Mouse (Mus musculus) brain, embryonic 14.5 days (tissue): ENCODE results near the gene Ltbp1. TPM values are rescaled to one million over a fixed set of nuclear protein-coding genes. Genes with fewer than 3 reads are reported as not detected.

Experiments used
- DNase-seq: peaks from one replicate; pipeline ENCODE4 v3.0.0-alpha.2; 2011; ENCODE audit warnings: low read depth
- CTCF ChIP-seq: fragments of 200-500 bp; IDR thresholded peaks from 2 replicates; pipeline ENCODE4 v1.5.1; 2012; ENCODE audit warnings: inconsistent platforms, mild to moderate bottlenecking, moderate library complexity, borderline replicate concordance; ENCODE audit not compliant: insufficient read depth, insufficient read length; ENCODE audit errors: extremely low read depth
- POLR2A ChIP-seq: fragments of 200-500 bp; IDR thresholded peaks from 2 replicates; pipeline ENCODE4 v1.6.1; 2012; ENCODE audit warnings: mild to moderate bottlenecking, inconsistent platforms, borderline replicate concordance; ENCODE audit not compliant: poor library complexity, insufficient read depth, insufficient read length, severe bottlenecking; ENCODE audit errors: extremely low read depth
- polyA plus RNA-seq: library from polyadenylated mRNA; depleted of rRNA; stranded (reverse); fragments of >200 nt; gene quantifications from 2 replicates; pipeline ENCODE4 v1.2.3, GENCODE M21; 2012

Ltbp1 gene
- polyA plus RNA-seq, 1 experiment, result 4.2 TPM

- no peak for TF ChIP-seq CTCF
- no peak for TF ChIP-seq POLR2A
- no peak for DNase-seq
Observed at GRCm38 (mm10) chr17:74982880-74983279, 22.5 kb upstream of the Ltbp1 start.

GRCm38 (mm10) chr17:74984071-74984470, 21.3 kb upstream of the Ltbp1 start:
- TF ChIP-seq CTCF (no peak), POLR2A (no peak)
- no peak for DNase-seq

- DNase-seq, result no peak
- no peak for TF ChIP-seq CTCF
- TF ChIP-seq POLR2A, result no peak
Observed at GRCm38 (mm10) chr17:74984681-74985080, 20.7 kb upstream of the Ltbp1 start.

GRCm38 (mm10) chr17:74987067-74987466, 18.3 kb upstream of the Ltbp1 start:
- TF ChIP-seq CTCF (no peak), POLR2A (no peak)
- no peak for DNase-seq

GRCm38 (mm10) chr17:74989691-74990090, 15.7 kb upstream of the Ltbp1 start:
- DNase-seq, result no peak
- TF ChIP-seq POLR2A, result no peak
- TF ChIP-seq CTCF, result no peak

- DNase-seq, result no peak
- TF ChIP-seq POLR2A (no peak), CTCF (no peak)
Observed at GRCm38 (mm10) chr17:74990561-74990960, 14.8 kb upstream of the Ltbp1 start.

- TF ChIP-seq CTCF (no peak), POLR2A (no peak)
- DNase-seq, result peak; percentile 82
Observed at GRCm38 (mm10) chr17:74993726-74994581, 11.4 kb upstream of the Ltbp1 start.

GRCm38 (mm10) chr17:74994582-74994893, 10.8 kb upstream of the Ltbp1 start:
- peak; percentile 31 for DNase-seq
- TF ChIP-seq CTCF, result no peak
- no peak for TF ChIP-seq POLR2A

- TF ChIP-seq CTCF, result no peak
- no peak for TF ChIP-seq POLR2A
- no peak for DNase-seq
Observed at GRCm38 (mm10) chr17:74995266-74995665, 10.1 kb upstream of the Ltbp1 start.

GRCm38 (mm10) chr17:75000066-75000465, 5.3 kb upstream of the Ltbp1 start:
- no peak for DNase-seq

GRCm38 (mm10) chr17:75004820-75005219, 548 bp upstream of the Ltbp1 start:
- DNase-seq, result peak; percentile 94
- TF ChIP-seq CTCF, result peak; percentile 87
- TF ChIP-seq POLR2A, result no peak

More at GRCm38 (mm10) chr17:75000066-75000465, 5.3 kb upstream of the Ltbp1 start:
- TF ChIP-seq CTCF (no peak), POLR2A (no peak)

- TF ChIP-seq POLR2A (peak; percentile 30; the same call in 1 of the 2 replicates), CTCF (no peak)
- peak; percentile 73 for DNase-seq
Observed at GRCm38 (mm10) chr17:75005685-75006680, 615 bp downstream of the Ltbp1 start.

- TF ChIP-seq POLR2A, result no peak
- no peak for TF ChIP-seq CTCF
- DNase-seq, result no peak
Observed at GRCm38 (mm10) chr17:75010955-75011354, 5.6 kb downstream of the Ltbp1 start.

- DNase-seq, result no peak
Observed at GRCm38 (mm10) chr17:75013211-75013610, 7.8 kb downstream of the Ltbp1 start.

More at GRCm38 (mm10) chr17:75013211-75013610, 7.8 kb downstream of the Ltbp1 start:
- TF ChIP-seq POLR2A (no peak), CTCF (no peak)
